Mouse (Mus musculus) hindbrain, embryonic 12.5 days (tissue): ENCODE data around the gene Sp110. TPM values are rescaled to one million over a fixed set of nuclear protein-coding genes. Genes with fewer than 3 reads are reported as not detected.
"Not testable (repeated sequence)": the region's sequence is repeated elsewhere in the genome, so short reads cannot be mapped to it uniquely, and the experiment has no call there.

Source experiments
- ATAC-seq: fragments of 200-750 bp; cut with Nextera tagmentation; 2 replicates; pipeline ENCODE4 v1.8.0; 2017; ENCODE audit warnings: moderate TSS enrichment; ENCODE audit not compliant: low FRiP score
- H3K27ac ChIP-seq: fragments of 300-500 bp; sonication (generic); 2 replicates; pipeline ENCODE4 v1.5.1; 2016; ENCODE audit warnings: mild to moderate bottlenecking
- H3K27me3 ChIP-seq: fragments of 300-500 bp; sonication (generic); 2 replicates; pipeline ENCODE4 v1.6.1; 2016; ENCODE audit warnings: mild to moderate bottlenecking
- H3K36me3 ChIP-seq: fragments of 300-500 bp; sonication (generic); 2 replicates; pipeline ENCODE4 v1.6.1; 2016; ENCODE audit warnings: mild to moderate bottlenecking
- H3K4me1 ChIP-seq: fragments of 300-500 bp; sonication (generic); 2 replicates; pipeline ENCODE4 v1.6.1; 2016
- H3K4me2 ChIP-seq: fragments of 300-500 bp; sonication (generic); replicated peaks from 2 replicates; pipeline ENCODE4 v1.6.1; 2016; ENCODE audit warnings: mild to moderate bottlenecking
- H3K4me3 ChIP-seq: fragments of 300-500 bp; sonication (generic); 2 replicates; pipeline ENCODE4 v1.5.1; 2016; ENCODE audit warnings: mild to moderate bottlenecking
- H3K9ac ChIP-seq: fragments of 300-500 bp; sonication (generic); 2 replicates; pipeline ENCODE4 v1.6.1; 2016; ENCODE audit warnings: mild to moderate bottlenecking, moderate library complexity
- H3K9me3 ChIP-seq: fragments of 300-500 bp; sonication (generic); replicated peaks from 2 replicates; pipeline ENCODE4 v1.6.1; 2016; ENCODE audit warnings: mild to moderate bottlenecking
- WGBS: fragments of 180-500 bp; shearing (Covaris S2); methylation state at CpG from one replicate; pipeline ENCODE4 v1.1.7; 2016; 5-methylcytosine and 5-hydroxymethylcytosine counted together
- polyA plus RNA-seq: library from polyadenylated mRNA; unstranded; fragments of >200 nt; fragmentation: Nextera tagmentation; extraction: Ambion mirVana; gene quantifications from 2 replicates; pipeline ENCODE4 v1.2.1, GENCODE M21; 2016

The Sp110 gene
- 0.84 and 0.93 TPM in 2 replicates for polyA plus RNA-seq

DNA sequence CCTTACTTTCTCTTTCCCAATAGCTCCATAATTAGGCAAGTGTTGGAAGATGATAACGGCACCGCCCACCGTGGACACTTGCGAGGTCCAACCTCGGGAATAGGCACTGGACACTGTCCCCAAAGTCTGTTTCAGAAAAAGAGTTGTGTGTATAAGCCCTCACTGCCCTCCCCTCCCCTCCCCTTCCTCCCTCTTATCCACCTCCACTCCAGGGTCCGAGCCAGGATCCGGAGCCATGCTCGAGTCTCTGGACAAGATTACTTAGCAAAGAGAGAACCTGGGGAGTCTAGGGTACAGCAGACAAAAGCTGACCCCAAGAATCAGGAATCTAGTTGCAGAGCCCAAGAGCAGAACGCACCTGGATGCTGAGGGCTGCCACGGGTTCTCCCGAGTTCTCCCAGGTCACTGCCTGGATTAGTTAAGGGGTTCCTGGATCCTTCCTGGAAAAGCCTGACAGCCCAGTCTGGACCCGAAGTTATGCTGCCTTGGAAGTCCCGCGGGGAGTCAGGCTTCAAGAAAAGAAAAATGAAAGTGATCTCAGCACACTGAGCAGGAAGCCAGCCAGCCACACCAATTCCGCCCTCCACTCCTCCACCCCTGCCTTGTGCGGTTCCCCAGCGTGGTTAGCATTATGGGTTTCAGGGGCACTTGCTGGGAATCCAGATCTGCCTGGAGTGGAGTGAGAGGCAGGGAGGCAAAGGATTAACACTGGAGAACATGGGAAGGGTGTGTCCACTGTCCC lies at the start of gene Sp110:
Gene Sp110 (minus strand): TSS at position 547 of the 742 bp plus-strand sequence.
- not testable (repeated sequence) for H3K9me3 ChIP-seq, H3K9ac ChIP-seq, H3K27ac ChIP-seq, H3K36me3 ChIP-seq, ATAC-seq, H3K4me3 ChIP-seq, H3K27me3 ChIP-seq, H3K4me2 ChIP-seq, H3K4me1 ChIP-seq
- WGBS, result 74% methylated on average over 17 of the region's 17 CpGs

DNA sequence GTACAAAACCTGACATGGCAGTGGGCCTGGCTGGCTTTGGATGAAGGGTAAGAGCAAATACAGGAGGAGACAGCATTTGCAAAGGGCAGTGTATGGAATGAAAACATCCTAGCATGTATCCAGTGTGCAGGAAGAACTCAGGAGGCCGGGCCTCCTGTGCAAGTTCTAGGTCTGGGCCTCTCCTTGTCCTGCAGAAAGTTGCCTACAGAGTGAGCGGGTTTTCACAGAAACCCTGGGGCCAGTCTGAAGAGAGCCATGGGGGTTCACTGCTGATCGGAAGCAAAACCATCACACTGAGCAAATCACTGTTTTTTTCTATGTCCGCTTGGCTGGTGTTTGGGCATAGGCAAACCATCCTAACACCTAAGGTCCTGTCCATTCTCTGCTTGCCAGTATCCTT lies 39.5 kb upstream of the Sp110 start:
- ATAC-seq, H3K4me1 ChIP-seq, H3K27me3 ChIP-seq, H3K27ac ChIP-seq, H3K9me3 ChIP-seq, H3K4me2 ChIP-seq, H3K4me3 ChIP-seq, H3K9ac ChIP-seq, H3K36me3 ChIP-seq: not testable (repeated sequence)
- 80% methylated on average over 4 of the region's 4 CpGs for WGBS

GRCm38 (mm10) chr1:85636936-85637335 lies 38.3 kb upstream of the Sp110 start:
- not testable (repeated sequence) for H3K27ac ChIP-seq, H3K36me3 ChIP-seq, H3K4me2 ChIP-seq, H3K27me3 ChIP-seq, H3K4me3 ChIP-seq, H3K9ac ChIP-seq, ATAC-seq, H3K4me1 ChIP-seq, H3K9me3 ChIP-seq
- WGBS, result 54% methylated on average over 3 of the region's 3 CpGs

DNA sequence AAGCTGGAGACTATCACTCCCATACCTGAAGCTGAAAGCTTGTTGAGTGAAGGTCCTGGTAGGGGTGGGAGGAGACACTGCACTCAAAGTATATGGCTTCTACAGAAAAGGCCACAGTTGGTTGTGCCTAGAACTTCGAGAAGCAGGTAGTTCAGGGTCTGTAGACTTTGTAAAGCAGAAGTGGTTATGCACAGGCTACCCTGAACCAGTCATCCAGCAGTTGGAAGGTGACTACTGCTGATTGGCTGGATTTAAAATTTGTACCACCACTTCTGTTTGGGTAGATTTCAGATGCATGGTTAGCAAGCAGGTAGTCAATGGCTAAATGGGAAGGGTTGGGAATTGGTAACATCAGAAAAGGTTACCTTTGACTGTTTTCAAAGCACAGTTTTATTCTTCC lies 20.1 kb upstream of the Sp110 start:
- H3K27ac ChIP-seq, H3K9me3 ChIP-seq: not testable (repeated sequence)
- 73% methylated on average over 1 of the region's 1 CpGs for WGBS

DNA sequence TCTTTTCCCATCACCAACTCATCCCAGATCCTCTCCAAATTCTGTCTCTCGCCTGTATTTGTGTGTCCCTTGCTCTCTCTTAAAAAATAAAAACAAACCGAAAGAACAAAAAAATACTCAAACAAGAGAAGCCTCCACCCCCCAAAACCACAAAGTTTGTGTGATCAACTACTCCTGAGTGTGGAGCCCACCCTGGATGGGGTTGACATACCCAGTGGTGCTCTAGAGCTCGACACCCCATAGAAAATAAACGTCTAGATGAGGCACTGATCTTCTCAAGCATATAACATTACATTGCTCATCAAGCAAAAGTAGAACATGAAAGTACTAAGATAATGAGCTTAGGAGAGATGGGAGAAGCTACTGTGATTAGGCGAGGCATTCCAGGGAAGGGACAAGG lies 18.5 kb upstream of the Sp110 start:
- not testable (repeated sequence) for H3K9ac ChIP-seq, H3K27me3 ChIP-seq, H3K27ac ChIP-seq, ATAC-seq, H3K4me3 ChIP-seq, H3K4me1 ChIP-seq, H3K4me2 ChIP-seq, H3K9me3 ChIP-seq, H3K36me3 ChIP-seq
- WGBS, result 59% methylated on average over 4 of the region's 5 CpGs

More for the DNA sequence above, 20.1 kb upstream of the Sp110 start:
- H3K4me2 ChIP-seq, H3K4me3 ChIP-seq, H3K27me3 ChIP-seq, H3K9ac ChIP-seq, H3K4me1 ChIP-seq, H3K36me3 ChIP-seq, ATAC-seq: not testable (repeated sequence)

DNA sequence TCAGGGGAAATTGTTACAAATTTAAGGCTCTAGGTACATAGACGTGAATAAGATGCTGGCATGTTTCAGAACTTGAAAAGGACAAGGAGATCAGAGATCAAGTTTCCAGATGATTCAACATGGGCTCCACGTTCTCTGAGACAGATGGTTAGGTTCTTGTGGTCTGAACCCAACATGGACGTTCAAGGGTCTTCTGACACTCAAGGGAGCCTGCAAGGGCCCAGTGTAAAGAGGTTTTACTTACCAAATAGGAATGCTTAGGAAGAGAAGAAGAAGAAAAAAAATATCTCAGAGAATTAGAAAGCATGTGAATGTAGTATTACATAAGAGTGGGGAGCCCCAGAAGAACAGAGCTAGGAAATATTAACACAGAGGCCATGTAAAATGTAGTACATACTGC lies 17.2 kb upstream of the Sp110 start:
- not testable (repeated sequence) for H3K36me3 ChIP-seq, H3K4me2 ChIP-seq, H3K4me3 ChIP-seq, H3K27ac ChIP-seq, H3K9me3 ChIP-seq, H3K4me1 ChIP-seq, H3K9ac ChIP-seq, ATAC-seq, H3K27me3 ChIP-seq
- 68% methylated on average over 3 of the region's 3 CpGs for WGBS

GRCm38 (mm10) chr1:85615096-85615495 lies 16.5 kb upstream of the Sp110 start:
- not testable (repeated sequence) for H3K27me3 ChIP-seq, H3K4me2 ChIP-seq, H3K4me3 ChIP-seq, H3K36me3 ChIP-seq, ATAC-seq, H3K27ac ChIP-seq, H3K9ac ChIP-seq, H3K9me3 ChIP-seq, H3K4me1 ChIP-seq
- WGBS, result 95% methylated on average over 3 of the region's 3 CpGs

GRCm38 (mm10) chr1:85610581-85610980 lies 12.0 kb upstream of the Sp110 start:
- ATAC-seq, H3K36me3 ChIP-seq, H3K9ac ChIP-seq, H3K4me1 ChIP-seq, H3K27me3 ChIP-seq, H3K4me3 ChIP-seq, H3K4me2 ChIP-seq, H3K27ac ChIP-seq, H3K9me3 ChIP-seq: not testable (repeated sequence)
- no CpG with 5 or more reads among the region's 4 CpGs for WGBS

DNA sequence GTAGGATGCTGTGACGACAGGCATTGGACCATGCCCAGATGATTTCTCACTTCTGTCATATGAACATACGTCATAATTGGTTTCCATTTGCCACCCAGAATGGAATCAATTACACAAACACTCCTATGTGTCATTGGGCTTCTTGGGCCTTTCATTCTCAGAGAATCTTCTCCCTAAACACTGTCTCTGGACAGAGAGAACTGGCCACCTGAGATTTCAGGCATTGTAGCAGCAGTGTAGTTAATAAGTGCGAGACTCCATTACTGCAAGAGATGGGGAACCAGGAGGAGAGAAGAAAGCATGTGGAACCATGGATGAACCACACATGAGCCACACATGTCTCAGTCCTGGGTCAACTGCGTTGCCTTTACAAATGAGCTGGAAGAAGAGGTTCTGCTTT lies 9.7 kb upstream of the Sp110 start:
- H3K4me2 ChIP-seq, H3K4me1 ChIP-seq, H3K27me3 ChIP-seq, ATAC-seq, H3K36me3 ChIP-seq, H3K4me3 ChIP-seq, H3K9me3 ChIP-seq, H3K27ac ChIP-seq, H3K9ac ChIP-seq: not testable (repeated sequence)
- WGBS, result 84% methylated on average over 4 of the region's 4 CpGs

DNA sequence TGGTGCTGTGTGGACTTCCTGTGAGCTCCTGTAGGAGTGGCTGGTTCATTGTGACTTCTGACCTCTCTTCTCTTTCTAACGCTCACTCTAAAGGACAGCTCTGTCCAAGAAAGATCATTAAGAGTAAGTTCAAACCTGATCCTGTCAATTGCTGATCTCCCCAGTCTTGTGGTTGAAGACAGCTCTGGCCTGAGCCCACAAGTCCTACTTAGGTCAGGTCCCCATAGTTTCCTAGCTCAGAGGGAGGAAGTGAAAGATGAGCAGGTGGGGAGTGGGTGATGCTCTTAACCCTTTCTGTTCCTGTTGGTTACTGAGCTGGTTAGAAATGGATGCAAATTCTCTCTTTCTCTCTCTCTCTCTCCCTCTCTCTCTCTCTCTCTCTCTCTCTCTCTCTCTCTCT lies 5.7 kb upstream of the Sp110 start:
- not testable (repeated sequence) for H3K9me3 ChIP-seq, H3K27ac ChIP-seq, H3K36me3 ChIP-seq, H3K4me3 ChIP-seq, H3K9ac ChIP-seq, H3K4me1 ChIP-seq, ATAC-seq, H3K27me3 ChIP-seq, H3K4me2 ChIP-seq
- WGBS, result 80% methylated on average over 1 of the region's 1 CpGs

DNA sequence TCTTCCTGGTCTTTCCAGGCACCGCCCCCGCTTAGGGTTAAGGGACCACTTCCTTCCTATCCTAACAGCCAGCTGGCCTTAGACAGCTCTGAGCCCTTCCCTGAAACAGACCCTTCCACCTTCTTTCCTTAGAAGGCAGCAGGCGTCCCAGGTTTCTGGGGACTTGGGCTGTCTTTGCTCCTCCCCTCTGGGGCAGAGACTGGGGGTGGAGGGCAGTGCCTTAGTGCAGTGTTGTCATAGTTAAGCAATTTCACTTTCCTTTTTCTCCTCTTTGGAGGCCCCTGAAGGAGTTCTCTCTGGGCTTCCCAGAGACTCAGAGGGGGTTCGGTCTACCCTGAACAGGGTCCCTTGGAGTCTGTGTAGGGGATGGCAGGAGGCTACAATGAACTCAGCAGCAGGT lies 2.2 kb upstream of the Sp110 start:
- not testable (repeated sequence) for H3K4me2 ChIP-seq, H3K9me3 ChIP-seq
- WGBS, result 55% methylated on average over 4 of the region's 4 CpGs

GRCm38 (mm10) chr1:85600078-85600477 lies 1.5 kb upstream of the Sp110 start, which contains the start of gene Sp140:
Gene Sp140, plus strand, starts transcription at chr1:85600378.
- H3K9ac ChIP-seq, H3K4me3 ChIP-seq, H3K27ac ChIP-seq, H3K36me3 ChIP-seq, ATAC-seq, H3K9me3 ChIP-seq, H3K4me2 ChIP-seq, H3K27me3 ChIP-seq, H3K4me1 ChIP-seq: not testable (repeated sequence)
- 60% methylated on average over 1 of the region's 5 CpGs for WGBS

More for the DNA sequence above, 2.2 kb upstream of the Sp110 start:
- not testable (repeated sequence) for H3K27ac ChIP-seq, ATAC-seq, H3K4me1 ChIP-seq, H3K4me3 ChIP-seq, H3K9ac ChIP-seq, H3K36me3 ChIP-seq, H3K27me3 ChIP-seq

GRCm38 (mm10) chr1:85592526-85592925 lies 6.1 kb downstream of the Sp110 start:
- H3K27me3 ChIP-seq, H3K4me3 ChIP-seq, H3K4me1 ChIP-seq, H3K9me3 ChIP-seq, ATAC-seq, H3K9ac ChIP-seq, H3K36me3 ChIP-seq, H3K27ac ChIP-seq, H3K4me2 ChIP-seq: not testable (repeated sequence)
- 81% methylated on average over 8 of the region's 8 CpGs for WGBS
